Mouse (Mus musculus): ENCODE data around the gene Aig1. TPM values are rescaled to one million over a fixed set of nuclear protein-coding genes. Genes with fewer than 3 reads are reported as not detected.

Gene Aig1
- polyA plus RNA-seq, 1 experiment from 2014 or later = 28.8 TPM

DNA sequence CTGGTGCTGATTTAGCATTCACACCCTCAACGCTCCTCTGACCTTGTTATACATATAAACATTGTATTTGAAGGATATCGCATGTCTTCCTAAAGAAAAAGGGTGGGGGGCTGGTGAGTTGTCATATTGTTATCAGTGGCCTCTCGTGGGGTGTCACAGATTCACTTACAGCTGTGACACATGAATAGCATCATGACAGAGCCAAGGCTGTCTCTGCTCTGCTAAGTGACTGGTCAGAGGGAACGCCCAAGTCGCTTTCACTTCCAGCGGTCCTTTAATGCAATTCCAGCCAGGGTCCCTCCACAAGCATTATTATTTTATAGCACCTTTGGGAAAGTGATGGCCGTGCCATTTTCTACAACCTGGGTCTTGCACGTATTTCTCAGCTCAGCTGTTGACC lies 271.3 kb downstream of the Aig1 start:
- no peaks in the 10 kb centered on the region for H3K4me1 ChIP-seq
- 76% methylated on average over 8 of the region's 8 CpGs for WGBS
- no peaks in the 10 kb centered on the region for H3K27me3 ChIP-seq (ENCODE audit: insufficient read depth, poor library complexity, severe bottlenecking)
- no peaks in the 10 kb centered on the region for H3K36me3 ChIP-seq
- DNase-seq (ENCODE audit: low spot score) = no peak
- peaks cover 7% of the 10 kb centered on the region for H3K9me3 ChIP-seq
- no peak overlapping the region for H3K27ac ChIP-seq
- H3K4me3 ChIP-seq = no peak overlapping the region

Other genes with a start within 250 kb of the Aig1 start
- gene Hivep2, start 97.1 kb upstream of the Aig1 start, polyA plus RNA-seq (2016; fragmentation: Nextera tagmentation; extraction: Ambion mirVana) = 3.4 and 4.1 TPM in 2 replicates